Mouse (Mus musculus) MEL (cell line): ENCODE measurements at regions not wholly inside any gene's neighbourhood (a gene's known extent, or its start where the extent isn't known, plus 50 kb on each side); places are given as distances from the start of the nearest gene placed in this dataset.

Experiments used
- CHD1 ChIP-seq: IDR thresholded peaks from 2 replicates; pipeline ENCODE4 v1.6.1; 2012; ENCODE audit warnings: low read depth, mild to moderate bottlenecking, inconsistent platforms, low read length, improper control_type of control experiment
- MAX ChIP-seq: IDR thresholded peaks from 2 replicates; pipeline ENCODE4 v1.6.1; 2011; ENCODE audit warnings: low read length, improper control_type of control experiment
- POLR2A ChIP-seq, 2 experiments: IDR thresholded peaks; 2 replicates each; pipeline ENCODE4 v1.6.1; 2011 to 2012; ENCODE audit warnings: low read length in 2 of 2, mild to moderate bottlenecking in 2 of 2, control low read depth in 1 of 2, improper control_type of control experiment in 1 of 2, low read depth in 1 of 2, moderate library complexity in 1 of 2; ENCODE audit not compliant: control insufficient read depth in 1 of 2, insufficient read depth in 1 of 2, poor library complexity in 1 of 2
- ZMIZ1 ChIP-seq: IDR thresholded peaks from 2 replicates; pipeline ENCODE4 v1.6.1; 2012; ENCODE audit warnings: low read depth, mild to moderate bottlenecking, inconsistent platforms, low read length, improper control_type of control experiment, moderate library complexity

GRCm38 (mm10) chr12:33607811-33608602 lies 178.6 kb downstream of the Twistnb start:
- TF ChIP-seq POLR2A (IDR thresholded peaks at IDR 0.05; ENCODE audit: control insufficient read depth in 1 of 2, insufficient read depth in 1 of 2, low read depth in 1 of 2, low read length in 2 of 2, poor library complexity in 1 of 2) = no peak
- no peak for TF ChIP-seq ZMIZ1
- no peak for TF ChIP-seq CHD1
- no peak for TF ChIP-seq MAX
